Mouse (Mus musculus) lung, postnatal 25 days (tissue): ENCODE results near the gene Zfp3.
A peak's percentile ranks its signal among the peaks of the same experiment; 100 is the strongest.
"Not testable (repeated sequence)": the region's sequence is repeated elsewhere in the genome, so short reads cannot be mapped to it uniquely, and the experiment has no call there.

Experiments
- DNase-seq: peaks from one replicate; pipeline ENCODE4 v3.0.0; 2022; ENCODE audit warnings: low spot score

Gene Zfp3

DNA sequence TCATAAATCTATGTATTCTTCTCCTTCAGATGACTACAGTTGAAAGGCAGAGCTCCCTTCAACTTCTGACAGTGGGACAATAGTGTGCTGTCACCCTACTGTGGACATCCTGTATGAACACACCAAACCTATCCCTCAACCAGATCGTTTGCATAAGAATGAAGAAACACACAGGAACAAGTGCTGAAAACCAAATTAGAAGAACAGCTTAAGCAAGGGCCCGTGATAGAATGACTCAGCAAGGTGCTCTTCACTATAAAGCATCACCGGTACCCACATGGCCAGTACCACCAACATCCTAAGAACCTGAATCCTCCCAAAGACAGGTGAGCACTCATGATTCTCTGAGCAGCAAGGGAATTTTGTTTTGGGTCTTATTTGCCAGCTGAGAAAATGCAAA lies 3.6 kb upstream of the Zfp3 start:
- DNase-seq, result not testable (repeated sequence)

- DNase-seq, result no peak
These were observed 1.4 kb upstream of the Zfp3 start for GRCm38 (mm10) chr11:70762641-70763040.

DNA sequence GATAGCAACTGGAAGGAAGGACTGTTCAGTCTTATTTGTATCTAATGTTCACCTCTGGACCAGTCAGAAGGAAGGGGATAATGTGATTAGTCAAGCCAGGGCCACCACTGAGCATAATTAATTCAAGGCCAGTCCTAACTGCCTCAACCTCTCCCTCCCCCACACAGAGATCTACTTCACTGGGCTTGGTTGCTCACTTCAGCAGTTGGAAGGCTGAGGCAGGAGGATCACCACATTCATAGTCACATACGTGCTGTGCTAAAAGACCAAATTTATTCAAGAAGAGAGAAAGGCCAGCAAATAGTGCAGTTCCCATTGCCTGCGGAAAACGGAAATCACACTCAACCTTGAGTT lies 450 bp upstream of the Zfp3 start:
- no peak for DNase-seq

- DNase-seq, result no peak
These were observed 1.9 kb downstream of the Zfp3 start for GRCm38 (mm10) chr11:70765776-70766445.

GRCm38 (mm10) chr11:70770804-70771203 lies 6.8 kb downstream of the Zfp3 start:
- no peak for DNase-seq

- peak; percentile 70 for DNase-seq
These were observed 13.0 kb downstream of the Zfp3 start for GRCm38 (mm10) chr11:70776830-70777571.

- DNase-seq, result no peak
These were observed 13.6 kb downstream of the Zfp3 start for GRCm38 (mm10) chr11:70777634-70778033.

DNA sequence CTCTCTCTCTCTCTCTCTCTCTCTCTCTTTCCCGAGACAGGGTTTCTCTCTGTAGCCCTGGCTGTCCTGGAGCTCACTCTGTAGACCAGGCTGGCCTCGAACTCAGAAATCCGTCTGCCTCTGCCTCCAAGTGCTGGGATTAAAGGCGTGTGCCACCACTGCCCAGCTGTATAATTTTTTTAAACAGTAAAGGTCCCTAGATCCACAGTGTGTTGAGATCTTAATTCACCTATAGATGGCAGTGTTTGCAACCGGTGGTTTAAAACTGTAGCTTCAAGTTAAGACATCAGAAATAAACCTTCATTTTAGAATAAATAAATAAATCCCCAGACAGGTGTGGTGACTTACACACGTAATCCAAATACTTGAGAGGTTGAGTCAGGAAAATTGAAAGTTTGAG lies 14.0 kb downstream of the Zfp3 start:
- peak; percentile 38 for DNase-seq

DNA sequence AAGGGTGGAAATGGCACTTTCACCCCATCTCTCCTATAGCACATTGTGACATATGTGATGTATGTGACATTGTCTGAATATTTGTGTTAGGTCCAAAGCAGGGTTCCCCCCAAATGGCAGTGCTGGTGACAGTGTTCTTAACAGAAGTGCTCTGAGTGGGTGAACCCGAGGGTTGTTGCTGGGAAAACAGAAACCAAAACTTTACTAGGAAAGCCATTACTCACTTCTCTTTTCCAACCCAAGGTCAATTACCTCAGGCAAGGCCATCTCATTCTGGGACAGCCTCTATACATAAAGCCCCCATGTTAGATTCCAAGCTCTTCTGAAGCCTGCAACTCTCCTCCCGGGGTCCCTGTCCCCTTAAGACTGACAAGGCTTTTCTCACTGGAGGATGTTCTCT lies 21.9 kb downstream of the Zfp3 start:
- no peak for DNase-seq

- DNase-seq, result peak; percentile 40
These were observed 23.0 kb downstream of the Zfp3 start for GRCm38 (mm10) chr11:70787052-70787451.

DNA sequence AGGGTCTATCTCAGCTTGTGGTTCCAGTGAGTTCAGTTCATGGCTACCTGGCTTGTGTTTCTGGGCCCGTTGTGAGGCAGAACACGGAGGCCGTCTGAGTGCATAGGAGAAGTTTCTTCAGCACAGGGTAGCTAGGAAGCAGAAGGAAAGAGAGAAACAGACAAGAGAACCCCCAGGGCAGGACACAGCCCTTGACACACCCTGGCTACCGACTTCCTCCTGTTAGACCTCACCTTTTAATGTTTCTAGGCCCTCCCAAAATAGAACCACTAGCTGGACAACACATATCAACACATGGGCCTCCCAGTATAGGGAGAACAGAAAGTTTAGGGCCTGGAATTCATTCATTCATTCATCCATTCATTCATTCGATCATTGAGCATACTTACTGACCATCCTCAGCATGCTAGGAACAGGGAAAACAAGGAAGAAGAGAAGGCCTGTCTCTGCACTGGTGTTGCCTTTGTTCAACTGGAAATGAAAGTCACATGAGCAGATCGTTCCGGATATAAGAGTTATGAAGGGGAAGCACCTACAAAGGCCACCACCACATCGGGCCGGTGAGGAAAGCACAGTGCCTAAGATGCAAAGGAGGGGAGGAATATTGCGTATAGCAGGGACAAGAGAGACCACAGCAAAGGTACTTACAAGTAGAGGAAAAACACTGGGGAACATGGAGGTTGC lies 25.1 kb downstream of the Zfp3 start:
- peak; percentile 27 for DNase-seq

DNA sequence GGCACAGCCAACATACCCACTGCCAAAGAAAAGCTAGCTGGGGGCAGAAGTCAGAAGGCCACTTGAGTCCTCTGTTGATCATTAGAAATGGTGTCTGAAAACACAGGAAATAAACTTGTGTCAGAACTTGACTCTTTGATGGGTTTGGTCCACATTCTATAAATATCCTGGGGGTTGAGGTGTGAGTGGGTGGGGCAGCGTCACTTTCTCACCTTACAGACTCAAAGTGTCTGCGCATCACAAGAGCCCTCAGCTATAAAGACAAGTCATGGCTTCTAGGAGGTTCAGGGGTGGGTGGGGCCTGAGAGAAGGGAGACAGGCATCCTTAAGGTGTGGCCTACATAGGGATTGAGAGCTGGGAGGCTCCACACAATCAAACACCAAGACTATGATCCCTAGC lies 26.4 kb downstream of the Zfp3 start:
- DNase-seq, result no peak

GRCm38 (mm10) chr11:70790874-70791551 lies 27.0 kb downstream of the Zfp3 start:
- DNase-seq, result no peak

GRCm38 (mm10) chr11:70791676-70792075 lies 27.7 kb downstream of the Zfp3 start:
- no peak for DNase-seq

- no peak for DNase-seq
These were observed 28.4 kb downstream of the Zfp3 start for GRCm38 (mm10) chr11:70792409-70792808.

- DNase-seq, result no peak
These were observed 38.3 kb downstream of the Zfp3 start for GRCm38 (mm10) chr11:70802208-70802864.

- no peak for DNase-seq
These were observed 38.9 kb downstream of the Zfp3 start for GRCm38 (mm10) chr11:70802865-70803261.

DNA sequence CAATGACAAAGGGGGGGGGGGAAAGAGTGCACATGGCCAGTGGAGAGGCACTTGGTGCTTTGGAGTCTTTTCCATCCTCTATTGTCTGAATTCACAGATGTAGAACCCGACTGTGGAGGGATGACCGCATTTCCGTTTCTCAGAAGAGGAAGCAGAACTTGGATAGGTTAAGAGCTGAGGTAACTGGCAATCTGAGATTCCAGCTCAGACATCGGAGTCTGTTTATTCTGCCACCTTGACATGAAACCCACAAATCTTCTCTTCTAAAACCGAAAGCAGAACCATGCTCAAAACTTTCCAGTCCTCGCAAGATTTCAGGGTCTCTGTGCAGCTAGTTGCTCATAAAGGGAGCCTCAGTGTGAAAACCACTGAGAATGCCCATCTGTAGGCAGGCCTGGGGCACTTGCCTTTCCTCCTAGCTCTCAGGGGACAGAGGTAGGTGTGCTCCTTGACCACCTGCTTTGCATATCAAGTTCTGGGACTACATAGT lies 39.7 kb downstream of the Zfp3 start:
- DNase-seq, result peak; percentile 37

DNA sequence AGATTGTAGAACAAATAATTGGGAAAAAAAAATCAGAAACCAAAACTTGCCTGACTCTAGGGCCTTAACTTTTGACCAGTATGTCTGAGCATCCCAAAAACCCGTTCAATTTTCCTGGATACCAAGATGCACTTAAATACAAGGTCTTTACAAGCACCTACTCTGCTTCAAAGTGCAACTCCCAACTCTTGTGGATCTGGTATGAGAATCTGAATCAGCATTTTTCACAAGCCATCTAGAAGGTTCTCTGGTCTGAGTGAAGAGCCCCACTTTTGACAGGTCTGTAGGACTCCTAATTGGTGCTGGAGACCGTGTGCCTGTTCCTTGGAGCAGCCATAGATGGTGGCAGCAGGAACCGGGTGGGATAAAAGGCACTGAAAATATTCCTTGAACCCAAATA lies 40.4 kb downstream of the Zfp3 start:
- no peak for DNase-seq

DNA sequence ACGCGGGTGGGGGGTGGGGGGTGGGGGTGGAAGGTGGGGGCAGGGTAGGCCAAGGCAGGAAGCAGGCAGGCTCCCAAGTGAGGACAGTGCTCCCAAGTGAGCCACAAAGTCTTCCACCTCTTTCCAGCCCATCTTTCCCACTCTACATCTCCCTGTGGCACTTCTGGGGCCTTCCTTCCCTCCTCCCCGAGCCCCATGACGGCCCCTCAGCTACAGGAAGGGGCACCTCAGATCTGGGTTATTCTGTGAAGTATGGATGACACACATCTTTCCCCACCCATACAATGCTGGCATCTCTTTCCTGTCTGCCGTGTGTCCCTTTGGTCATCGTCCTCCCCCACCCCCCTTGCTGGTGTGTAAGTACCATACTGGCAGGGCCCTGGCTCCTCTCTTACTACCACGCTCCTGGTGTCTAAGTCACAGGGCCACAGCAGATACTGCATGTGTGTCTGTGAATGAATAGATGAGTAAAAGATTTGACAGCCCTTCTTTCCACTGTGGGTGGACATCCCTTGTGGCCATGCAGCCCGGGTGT lies 41.7 kb downstream of the Zfp3 start:
- no peak for DNase-seq

- no peak for DNase-seq
These were observed 42.7 kb downstream of the Zfp3 start for GRCm38 (mm10) chr11:70806697-70807096.

- no peak for DNase-seq
These were observed 43.6 kb downstream of the Zfp3 start for GRCm38 (mm10) chr11:70807630-70808029.
